Mouse (Mus musculus): Measurements from ENCODE around the gene Rsu1.
"Not testable (repeated sequence)": the region's sequence is repeated elsewhere in the genome, so short reads cannot be mapped to it uniquely, and the experiment has no call there.

Rsu1 gene

GRCm38 (mm10) chr2:13226031-13226430 lies 45.2 kb downstream of the Rsu1 start:
- DNase-seq (ENCODE audit: low spot score in 2 of 2) = no peak

- no peak for DNase-seq (ENCODE audit: low spot score in 2 of 2)
Measured at GRCm38 (mm10) chr2:13224546-13224945, 46.7 kb downstream of the Rsu1 start.

- no peak for DNase-seq (ENCODE audit: low spot score in 2 of 2)
Measured at GRCm38 (mm10) chr2:13223451-13223850, 47.8 kb downstream of the Rsu1 start.

- DNase-seq (ENCODE audit: low spot score in 2 of 2) = no peak
Measured at GRCm38 (mm10) chr2:13220141-13220540, 51.1 kb downstream of the Rsu1 start.

- no peak for DNase-seq (ENCODE audit: low spot score in 2 of 2)
Measured at GRCm38 (mm10) chr2:13218112-13218511, 53.1 kb downstream of the Rsu1 start.

- DNase-seq (ENCODE audit: low spot score in 2 of 2) = no peak
Measured at GRCm38 (mm10) chr2:13206825-13207224, 64.4 kb downstream of the Rsu1 start.

- no peak for DNase-seq (ENCODE audit: low spot score in 2 of 2)
Measured at GRCm38 (mm10) chr2:13206367-13206766, 64.8 kb downstream of the Rsu1 start.

- no peak for DNase-seq (ENCODE audit: low spot score in 2 of 2)
Measured at GRCm38 (mm10) chr2:13202805-13203475, 68.3 kb downstream of the Rsu1 start.

GRCm38 (mm10) chr2:13199713-13200112 lies 71.5 kb downstream of the Rsu1 start:
- no peak for DNase-seq (ENCODE audit: low spot score in 2 of 2)

GRCm38 (mm10) chr2:13199033-13199432 lies 72.2 kb downstream of the Rsu1 start:
- DNase-seq (ENCODE audit: low spot score in 2 of 2) = no peak

GRCm38 (mm10) chr2:13195540-13195939 lies 75.7 kb downstream of the Rsu1 start:
- no peak for DNase-seq (ENCODE audit: low spot score in 2 of 2)

- no peak for DNase-seq (ENCODE audit: low spot score in 2 of 2)
Measured at GRCm38 (mm10) chr2:13192157-13192556, 79.1 kb downstream of the Rsu1 start.

GRCm38 (mm10) chr2:13190767-13191166 lies 80.4 kb downstream of the Rsu1 start:
- no peak for DNase-seq (ENCODE audit: low spot score in 2 of 2)

GRCm38 (mm10) chr2:13188831-13189495 lies 82.3 kb downstream of the Rsu1 start:
- DNase-seq (ENCODE audit: low spot score in 2 of 2) = no peak

- no peak for DNase-seq (ENCODE audit: low spot score in 2 of 2)
Measured at GRCm38 (mm10) chr2:13183124-13183523, 88.1 kb downstream of the Rsu1 start.

- DNase-seq (ENCODE audit: low spot score in 2 of 2) = not testable (repeated sequence)
Measured at GRCm38 (mm10) chr2:13181899-13182298, 89.3 kb downstream of the Rsu1 start.

- no peak for DNase-seq (ENCODE audit: low spot score in 2 of 2)
Measured at GRCm38 (mm10) chr2:13177698-13178395, 93.4 kb downstream of the Rsu1 start.

- DNase-seq (ENCODE audit: low spot score in 2 of 2) = no peak
Measured at GRCm38 (mm10) chr2:13176304-13176620, 95.0 kb downstream of the Rsu1 start.

- DNase-seq (ENCODE audit: low spot score in 2 of 2) = no peak
Measured at GRCm38 (mm10) chr2:13175536-13176303, 95.5 kb downstream of the Rsu1 start.

GRCm38 (mm10) chr2:13174461-13174860 lies 96.8 kb downstream of the Rsu1 start:
- no peak for DNase-seq (ENCODE audit: low spot score in 2 of 2)

- no peak for DNase-seq (ENCODE audit: low spot score in 2 of 2)
Measured at GRCm38 (mm10) chr2:13170651-13171050, 100.6 kb downstream of the Rsu1 start.

- DNase-seq (ENCODE audit: low spot score in 2 of 2) = no peak
Measured at GRCm38 (mm10) chr2:13169962-13170361, 101.3 kb downstream of the Rsu1 start.

Data from heart, adult 9 months (tissue).